Mouse (Mus musculus) intestine, embryonic 16.5 days (tissue): Measurements from ENCODE around the gene Col2a1. TPM values are rescaled to one million over a fixed set of nuclear protein-coding genes. Genes with fewer than 3 reads are reported as not detected.

Experiments used
- ATAC-seq: fragments of 200-750 bp; cut with Nextera tagmentation; 2 replicates; pipeline ENCODE4 v1.8.0; 2017; ENCODE audit warnings: moderate TSS enrichment, moderate library complexity
- H3K27ac ChIP-seq: fragments of 300-500 bp; sonication (generic); 2 replicates; pipeline ENCODE4 v1.5.1; 2014; ENCODE audit warnings: mild to moderate bottlenecking, low read length
- H3K27me3 ChIP-seq: fragments of 300-500 bp; sonication (generic); replicated peaks from 2 replicates; pipeline ENCODE4 v1.6.1; 2014; ENCODE audit warnings: low read length, control low read depth, mixed read lengths; ENCODE audit not compliant: control insufficient read depth, insufficient read depth
- H3K36me3 ChIP-seq: fragments of 300-500 bp; sonication (generic); 2 replicates; pipeline ENCODE4 v1.6.1; 2014; ENCODE audit warnings: low read length, control low read depth; ENCODE audit not compliant: control insufficient read depth, insufficient read depth
- H3K4me1 ChIP-seq: fragments of 300-500 bp; sonication (generic); 2 replicates; pipeline ENCODE4 v1.6.1; 2014; ENCODE audit warnings: low read length, control low read depth, mixed read lengths; ENCODE audit not compliant: control insufficient read depth, insufficient read depth
- H3K4me2 ChIP-seq: fragments of 300-500 bp; sonication (generic); 2 replicates; pipeline ENCODE4 v1.6.1; 2014; ENCODE audit warnings: low read depth, low read length, control low read depth
- H3K4me3 ChIP-seq: fragments of 300-500 bp; sonication (generic); 2 replicates; pipeline ENCODE4 v1.5.1; 2014; ENCODE audit warnings: mild to moderate bottlenecking, low read length
- H3K9ac ChIP-seq: fragments of 300-500 bp; sonication (generic); 2 replicates; pipeline ENCODE4 v1.6.1; 2014; ENCODE audit warnings: low read depth, low read length
- H3K9me3 ChIP-seq: fragments of 300-500 bp; sonication (generic); 2 replicates; pipeline ENCODE4 v1.6.1; 2016; ENCODE audit warnings: low read length, control low read depth; ENCODE audit not compliant: control insufficient read depth
- WGBS: fragments of 180-500 bp; shearing (Covaris S2); extraction: QIAGEN DNeasy Blood & Tissue Kit; methylation state at CpG from one replicate; pipeline ENCODE4 v1.1.7; 2014; 5-methylcytosine and 5-hydroxymethylcytosine counted together
- polyA plus RNA-seq: library from polyadenylated mRNA; unstranded; fragments of >200 nt; fragmentation: Nextera tagmentation; extraction: Ambion mirVana; gene quantifications from 2 replicates; pipeline ENCODE4 v1.2.1, GENCODE M21; 2015

Gene Col2a1
- polyA plus RNA-seq, 1 experiment from 2014 or later: 0.33 TPM

DNA sequence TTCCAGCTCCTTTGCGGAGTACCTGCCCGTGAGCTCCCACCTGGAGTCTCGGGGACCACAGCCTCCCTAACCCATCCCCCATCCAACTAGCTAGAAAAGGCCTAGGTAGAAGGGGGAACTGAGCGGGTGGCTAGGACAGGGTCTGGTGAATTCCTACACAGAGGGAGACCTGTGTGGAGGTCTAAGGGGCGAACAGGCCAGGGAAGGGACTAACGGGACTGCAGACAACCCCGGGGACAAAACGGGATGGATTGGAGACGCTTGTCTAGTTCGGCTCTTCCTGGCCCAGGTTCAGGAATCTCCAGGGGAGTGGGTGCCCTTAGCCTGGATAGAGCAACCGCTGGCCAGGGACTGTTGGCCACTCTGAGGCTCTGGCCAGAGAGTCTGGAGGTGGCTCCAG lies 686 bp upstream of the Col2a1 start:
- Histone ChIP-seq H3K4me2 (0 out of 2 replicates have a peak overlapping the region, but pooled peaks have one; percentile 49), H3K4me1 (peaks cover 26% of the 10 kb centered on the region), H3K9me3 (no peaks in the 10 kb centered on the region), H3K27ac (no peak overlapping the region), H3K4me3 (no peak overlapping the region), H3K9ac (no peak overlapping the region), H3K27me3 (peaks cover 65% of the 10 kb centered on the region), H3K36me3 (no peaks in the 10 kb centered on the region)
- ATAC-seq: no peak
- 13% methylated on average over 11 of the region's 11 CpGs for WGBS

DNA sequence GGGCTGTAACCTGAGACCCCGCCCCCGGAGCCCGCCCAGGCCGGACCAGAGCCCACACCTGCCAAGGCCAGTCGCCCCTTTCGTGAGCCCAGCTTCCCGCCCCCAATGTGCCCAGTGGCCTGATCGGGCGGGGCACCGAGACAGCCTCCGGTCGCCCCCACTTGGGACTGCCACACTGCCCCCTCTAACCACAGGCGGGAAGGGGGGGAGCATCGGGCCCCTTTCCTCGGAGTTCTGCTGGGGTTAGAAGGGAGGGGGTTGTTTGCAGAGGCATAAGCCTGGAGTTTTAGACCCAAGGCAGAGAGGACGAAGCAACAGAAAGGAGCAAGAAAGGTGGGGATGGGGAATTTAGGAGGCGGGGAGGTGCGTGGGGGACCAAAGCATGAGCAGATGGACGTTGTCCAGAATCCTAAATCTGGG lies 255 bp upstream of the Col2a1 start:
- peak overlapping the region; percentile 26; the same call in 1 of the 2 replicates for H3K9ac ChIP-seq
- no peaks in the 10 kb centered on the region for H3K9me3 ChIP-seq
- peak overlapping the region; percentile 49 for H3K4me2 ChIP-seq
- no peak overlapping the region for H3K27ac ChIP-seq
- peak overlapping the region; percentile 33 for H3K4me3 ChIP-seq
- WGBS: 3% methylated on average over 17 of the region's 19 CpGs
- H3K36me3 ChIP-seq: no peaks in the 10 kb centered on the region
- ATAC-seq: no peak
- H3K4me1 ChIP-seq: peaks cover 26% of the 10 kb centered on the region
- peaks cover 69% of the 10 kb centered on the region for H3K27me3 ChIP-seq

DNA sequence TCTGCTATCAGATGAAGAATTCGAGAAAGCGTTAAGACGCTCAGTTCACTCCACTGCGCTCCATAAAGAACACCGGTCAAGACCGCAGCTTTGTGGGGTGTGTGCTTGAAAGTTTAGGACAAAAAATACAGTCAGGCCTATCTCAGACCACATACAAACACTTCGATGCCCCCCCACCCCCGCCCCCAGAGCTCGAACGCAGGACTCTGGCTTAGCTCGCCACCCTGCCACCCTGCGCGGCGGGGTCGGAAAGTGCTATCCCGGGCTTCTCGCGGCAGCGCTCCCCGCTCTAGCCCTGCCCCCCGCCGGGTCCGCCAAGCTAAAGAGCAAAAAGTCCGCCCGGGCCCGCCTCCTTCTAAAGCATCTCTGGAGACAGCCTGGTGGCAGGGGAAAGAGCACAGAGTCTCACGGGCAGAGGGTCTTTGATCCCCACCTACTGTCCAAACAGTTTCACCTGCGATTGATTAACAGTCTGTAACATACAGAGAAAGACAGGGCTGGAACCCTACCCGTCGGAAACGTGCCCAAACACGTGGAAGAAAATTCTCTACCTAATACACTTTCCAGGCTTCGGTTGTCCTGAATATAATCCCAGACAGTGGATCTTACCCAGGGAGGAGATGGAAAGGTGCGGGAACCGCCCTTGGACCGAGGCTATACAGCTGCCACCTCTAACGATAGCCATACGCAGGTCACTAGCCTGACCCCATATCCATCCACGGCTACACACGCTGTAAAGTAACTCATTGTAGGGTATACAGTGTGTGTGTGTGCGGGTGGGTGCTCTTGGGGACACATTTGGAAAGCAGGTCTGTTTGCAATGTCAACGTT lies 1.3 kb downstream of the Col2a1 start:
- peaks cover 26% of the 10 kb centered on the region for H3K4me1 ChIP-seq
- no peaks in the 10 kb centered on the region for H3K36me3 ChIP-seq
- WGBS: under 1% methylated on average over 42 of the region's 42 CpGs
- no peaks in the 10 kb centered on the region for H3K9me3 ChIP-seq
- peaks cover 84% of the 10 kb centered on the region for H3K27me3 ChIP-seq
- no peak for ATAC-seq
- no peak overlapping the region for H3K27ac ChIP-seq
- peak overlapping the region; percentile 66 for H3K4me2 ChIP-seq
- H3K9ac ChIP-seq: no peak overlapping the region
- H3K4me3 ChIP-seq: peak overlapping the region; percentile 42

DNA sequence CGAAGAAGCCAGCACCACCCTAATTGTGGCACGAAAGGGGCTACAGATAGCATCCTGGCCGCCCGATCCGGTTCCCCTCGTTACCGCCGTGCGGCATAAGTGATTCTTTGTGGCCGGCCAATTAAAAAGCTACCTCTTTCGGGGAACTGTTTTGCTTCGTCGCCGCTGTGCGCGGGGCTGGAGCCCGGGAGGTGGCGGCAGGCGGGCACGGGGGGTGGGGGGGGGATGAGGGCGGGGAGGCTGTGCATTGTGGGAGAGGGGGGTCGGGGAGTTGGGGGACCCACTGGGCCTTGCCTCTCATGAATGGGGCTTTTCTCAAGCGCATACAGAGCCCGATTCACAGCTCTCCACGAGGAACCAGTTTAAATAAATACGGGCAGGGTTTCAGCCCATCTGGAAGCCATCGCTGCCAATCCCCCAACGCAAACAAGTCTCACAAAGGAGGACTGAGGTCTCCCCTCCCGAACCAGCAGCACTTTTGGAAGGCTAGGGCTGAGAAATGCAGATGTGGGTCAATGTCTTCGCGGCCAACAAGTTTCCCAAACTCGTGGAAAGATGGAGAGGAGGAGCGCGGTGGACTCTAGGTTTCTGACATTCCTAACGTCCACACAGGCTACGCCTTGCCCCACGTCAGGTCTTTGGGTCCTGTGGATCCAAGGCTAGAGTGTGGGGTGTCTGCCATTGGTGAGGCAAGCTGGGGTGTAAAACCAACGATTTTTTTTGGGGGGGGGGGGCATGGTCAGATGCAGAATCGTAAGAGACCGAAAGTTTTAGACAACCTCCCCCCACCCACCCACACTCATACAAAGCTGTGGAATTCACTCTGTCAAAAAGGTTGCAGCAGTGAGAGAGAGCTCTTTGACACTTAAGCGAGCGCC lies 2.1 kb downstream of the Col2a1 start:
- peaks cover 89% of the 10 kb centered on the region for H3K27me3 ChIP-seq
- peak overlapping the region; percentile 66 for H3K4me2 ChIP-seq
- peak; percentile 15; the same call in 1 of the 2 replicates for ATAC-seq
- H3K9ac ChIP-seq: peak overlapping the region; percentile 38
- H3K36me3 ChIP-seq: no peaks in the 10 kb centered on the region
- 1% methylated on average over 37 of the region's 42 CpGs for WGBS
- no peak overlapping the region for H3K27ac ChIP-seq
- H3K9me3 ChIP-seq: no peaks in the 10 kb centered on the region
- peaks cover 26% of the 10 kb centered on the region for H3K4me1 ChIP-seq
- H3K4me3 ChIP-seq: peak overlapping the region; percentile 42

DNA sequence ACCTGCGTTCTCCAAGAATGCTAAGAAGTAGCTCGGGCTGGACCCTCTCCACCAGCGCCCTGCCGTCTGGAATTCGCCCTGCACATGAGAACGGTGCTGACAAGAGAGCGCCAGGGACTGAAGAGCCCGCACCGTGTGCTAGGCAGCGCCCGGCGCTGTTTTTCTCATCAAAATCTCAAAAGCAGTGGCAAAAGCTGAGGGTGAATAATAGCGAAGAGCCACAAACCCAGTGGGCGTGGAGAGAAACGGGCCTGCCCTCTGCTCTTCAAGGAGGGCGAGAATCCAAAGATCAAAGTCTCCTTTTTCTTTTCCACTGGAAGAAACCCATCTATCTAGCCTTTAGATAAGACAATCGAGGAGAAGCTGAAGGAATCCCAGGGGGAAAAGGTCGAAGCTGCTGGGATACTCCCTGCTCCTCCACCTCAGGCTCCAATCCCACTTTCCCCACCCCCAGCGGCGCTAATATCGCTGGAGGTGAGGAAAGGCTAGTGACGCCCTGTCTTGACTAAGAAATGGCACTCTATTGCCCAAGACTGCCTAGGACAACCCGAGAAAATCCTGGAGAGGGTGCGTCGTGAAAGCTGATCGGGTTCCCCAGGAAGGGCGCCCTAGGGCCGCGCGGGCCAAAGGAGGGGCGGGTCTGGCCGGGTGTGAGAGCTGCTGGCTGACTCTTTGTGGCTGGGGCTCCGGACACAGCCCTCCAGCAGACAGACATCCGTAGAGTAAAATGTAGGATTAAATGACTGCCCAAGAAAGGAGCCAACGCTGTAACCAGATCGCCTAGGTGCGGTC lies 3.0 kb downstream of the Col2a1 start:
- Histone ChIP-seq H3K36me3 (no peaks in the 10 kb centered on the region), H3K4me2 (peak overlapping the region; percentile 66), H3K27ac (no peak overlapping the region), H3K27me3 (peaks cover 88% of the 10 kb centered on the region), H3K9me3 (no peaks in the 10 kb centered on the region), H3K4me3 (peak overlapping the region; percentile 42), H3K4me1 (peaks cover 26% of the 10 kb centered on the region), H3K9ac (peak overlapping the region; percentile 38)
- peak; percentile 72 for ATAC-seq
- under 1% methylated on average over 37 of the region's 37 CpGs for WGBS

DNA sequence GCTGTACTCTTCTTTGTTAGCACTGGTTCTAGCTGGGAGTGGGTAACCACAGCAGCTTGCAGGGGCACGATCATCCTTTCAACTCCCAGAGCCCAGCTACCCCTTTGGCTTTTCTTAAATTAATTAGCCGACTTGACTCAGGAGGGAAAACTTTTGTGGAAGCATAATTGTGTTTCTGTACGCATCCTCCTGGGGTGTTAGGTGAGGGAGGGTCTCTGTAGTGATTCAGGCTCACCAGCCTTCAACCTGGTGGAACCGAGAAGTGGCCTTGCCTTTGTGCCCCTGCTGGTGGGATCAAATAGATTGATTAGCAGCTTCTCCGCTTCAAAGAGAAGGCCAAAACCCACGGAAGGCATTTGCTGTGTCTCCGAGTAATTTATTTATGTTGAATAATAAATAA lies 4.5 kb downstream of the Col2a1 start:
- ATAC-seq: no peak
- Histone ChIP-seq H3K9me3 (no peaks in the 10 kb centered on the region), H3K9ac (no peak overlapping the region), H3K27ac (no peak overlapping the region), H3K36me3 (no peaks in the 10 kb centered on the region), H3K4me3 (no peak overlapping the region), H3K4me1 (peaks cover 26% of the 10 kb centered on the region), H3K27me3 (peaks cover 83% of the 10 kb centered on the region), H3K4me2 (no peak overlapping the region)
- 15% methylated on average over 7 of the region's 7 CpGs for WGBS

DNA sequence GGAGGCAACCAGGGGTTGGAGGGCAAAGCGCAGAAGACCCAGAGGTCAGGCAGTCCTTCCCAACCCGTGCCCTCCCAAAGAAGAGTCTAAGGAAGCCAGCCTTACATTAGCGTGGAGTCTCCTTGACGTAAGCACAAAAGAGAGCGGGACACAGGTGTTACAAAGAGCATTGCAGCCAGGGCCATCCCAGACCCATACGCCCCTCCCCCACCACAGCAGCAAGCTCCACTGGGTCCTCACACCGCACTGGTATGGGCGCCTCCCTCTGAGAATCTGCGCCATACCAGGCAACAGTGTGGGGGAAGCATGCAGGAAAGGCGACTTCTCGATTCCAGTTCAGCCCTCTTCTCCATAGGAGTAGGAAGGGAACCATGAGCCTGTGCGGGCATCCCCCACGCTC lies 4.9 kb downstream of the Col2a1 start:
- peaks cover 22% of the 10 kb centered on the region for H3K4me1 ChIP-seq
- no peak for ATAC-seq
- no peaks in the 10 kb centered on the region for H3K36me3 ChIP-seq
- H3K4me2 ChIP-seq: no peak overlapping the region
- no peak overlapping the region for H3K4me3 ChIP-seq
- WGBS: 20% methylated on average over 13 of the region's 13 CpGs
- H3K9ac ChIP-seq: no peak overlapping the region
- H3K27ac ChIP-seq: no peak overlapping the region
- H3K9me3 ChIP-seq: no peaks in the 10 kb centered on the region
- peaks cover 79% of the 10 kb centered on the region for H3K27me3 ChIP-seq

DNA sequence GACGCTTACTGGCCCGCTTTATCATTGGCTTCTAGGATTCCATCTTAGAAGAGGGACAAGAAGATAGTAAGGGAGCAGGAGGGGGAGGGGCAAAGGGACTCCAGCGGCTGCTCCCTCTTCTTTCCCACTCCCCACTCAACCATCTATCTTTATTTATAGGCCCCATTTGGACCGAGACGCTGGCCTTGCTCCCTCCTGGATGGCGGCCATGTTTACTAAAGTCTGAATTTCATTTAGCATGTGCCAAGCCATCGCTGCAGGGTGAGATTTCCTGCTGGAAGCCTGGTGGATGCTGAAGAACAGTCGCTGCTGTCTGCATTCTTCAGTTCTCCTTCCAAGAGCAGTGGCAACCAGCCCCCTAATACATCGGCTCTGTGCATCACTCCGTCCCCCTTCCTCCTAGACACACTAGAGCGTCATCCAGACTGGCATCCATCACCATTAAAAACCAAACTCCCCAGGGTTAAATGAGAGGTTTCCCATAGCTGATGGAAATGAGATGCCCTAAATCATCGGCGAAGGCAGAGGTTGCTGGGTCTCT lies 7.7 kb downstream of the Col2a1 start:
- no peak for ATAC-seq
- Histone ChIP-seq H3K4me3 (no peak overlapping the region), H3K4me2 (no peak overlapping the region), H3K4me1 (peaks cover 16% of the 10 kb centered on the region), H3K36me3 (no peaks in the 10 kb centered on the region), H3K9ac (no peak overlapping the region), H3K9me3 (no peaks in the 10 kb centered on the region), H3K27ac (no peak overlapping the region), H3K27me3 (peaks cover 52% of the 10 kb centered on the region)
- WGBS: 63% methylated on average over 13 of the region's 13 CpGs
